Mouse (Mus musculus): ENCODE measurements around the gene Btbd18.
"Not testable (repeated sequence)": the region's sequence is repeated elsewhere in the genome, so short reads cannot be mapped to it uniquely, and the experiment has no call there.

Gene Btbd18

DNA sequence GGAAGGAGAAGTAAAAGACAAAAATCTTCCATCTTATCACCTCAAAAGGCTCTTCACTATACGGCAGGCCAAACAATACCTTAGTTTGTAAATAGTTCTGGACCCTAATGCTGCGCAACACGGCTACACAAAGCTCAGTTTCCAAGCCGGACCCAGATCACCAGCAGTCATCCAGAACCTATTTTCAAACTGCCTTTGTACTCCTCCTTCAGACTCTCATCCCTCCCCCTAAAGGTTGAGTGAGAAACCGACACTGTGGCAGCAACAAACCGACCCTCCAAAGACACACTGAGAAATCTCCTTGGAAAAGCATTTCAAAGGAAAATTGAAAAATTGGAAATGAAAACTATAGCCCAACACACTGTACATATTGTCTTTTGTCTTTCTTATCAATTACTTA is 10.5 kb upstream of the Btbd18 start:
- DNase-seq = peak in 1 of 2 experiments; percentile 26

DNA sequence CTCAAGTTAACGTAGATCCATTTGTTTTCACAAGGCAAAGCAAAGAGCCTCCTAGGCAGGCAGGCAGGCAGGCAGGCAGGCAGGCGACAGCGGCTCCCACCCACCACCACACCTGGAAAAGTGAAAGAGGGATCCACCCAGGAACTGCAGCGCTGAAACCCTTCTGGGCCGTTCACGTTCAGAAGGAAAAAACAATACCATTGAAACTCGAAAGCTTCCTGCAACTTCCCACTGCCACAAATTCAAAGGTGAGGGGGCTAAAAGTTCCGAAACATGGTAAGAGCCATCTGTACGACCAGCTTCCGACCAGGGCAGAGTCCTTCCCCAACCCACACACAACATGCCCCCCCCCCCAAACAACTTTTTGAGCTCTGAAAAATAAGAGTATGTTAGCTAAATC is 9.2 kb upstream of the Btbd18 start:
- peak; percentile 18 to 26 for DNase-seq

DNA sequence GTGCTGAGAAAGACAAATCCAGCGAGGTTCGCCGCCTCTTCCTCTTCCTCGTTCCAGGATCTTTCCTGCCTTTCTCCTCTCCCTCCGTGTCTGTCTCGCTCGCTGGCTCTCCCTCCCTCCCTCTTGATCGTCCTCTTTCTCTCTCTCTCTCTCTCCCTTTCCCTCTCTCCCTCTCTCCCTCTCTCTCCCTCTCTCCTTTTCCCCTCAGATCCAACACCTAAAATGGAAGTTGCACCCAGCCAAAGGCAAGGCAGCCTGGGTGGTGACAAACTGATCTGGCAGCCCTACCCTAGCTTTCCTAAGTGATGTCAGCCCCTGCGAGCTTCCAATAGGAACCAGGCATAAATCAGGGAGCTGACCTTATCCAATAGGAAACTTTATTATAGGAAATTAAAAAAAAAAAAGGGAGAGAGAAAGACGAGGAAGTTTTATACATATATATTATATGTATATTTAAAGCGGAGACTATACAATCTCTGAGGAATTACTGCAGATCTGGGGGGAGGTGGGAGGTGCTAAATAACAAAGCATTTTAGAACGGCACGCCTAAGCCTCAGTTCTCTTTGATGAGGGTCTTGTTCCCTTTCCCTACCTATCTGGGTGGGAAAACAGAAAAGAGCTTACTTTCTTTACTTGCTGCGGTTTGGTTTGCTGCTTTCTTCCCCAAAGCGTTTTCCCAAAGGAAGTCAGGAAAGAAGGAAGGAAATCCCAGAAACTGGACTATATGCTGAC is 8.2 kb upstream of the Btbd18 start, which contains the start of gene Ctnnd1:
Gene Ctnnd1, minus strand, starts transcription at position 302 of the 732 bp plus-strand sequence.
- peak; percentile 87 to 89 for DNase-seq

DNA sequence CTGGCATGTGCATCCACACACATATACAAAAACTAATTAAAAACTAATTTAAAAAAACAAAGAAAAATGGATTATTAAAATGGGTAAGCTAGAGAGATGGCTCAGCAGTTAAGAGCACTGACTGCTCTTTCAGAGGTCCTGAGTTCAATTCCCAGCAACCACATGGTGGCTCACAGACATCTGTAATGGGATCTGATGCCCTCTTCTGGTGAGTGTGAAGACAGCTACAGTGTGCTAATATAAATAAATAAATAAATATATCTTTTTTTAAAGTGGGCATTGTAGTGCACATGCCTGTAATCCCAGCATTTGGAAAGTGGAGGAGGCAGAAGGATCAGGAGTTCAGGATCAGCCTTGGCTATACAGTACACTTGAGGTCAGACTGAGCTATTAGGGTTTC is 5.5 kb upstream of the Btbd18 start:
- no peak for DNase-seq

DNA sequence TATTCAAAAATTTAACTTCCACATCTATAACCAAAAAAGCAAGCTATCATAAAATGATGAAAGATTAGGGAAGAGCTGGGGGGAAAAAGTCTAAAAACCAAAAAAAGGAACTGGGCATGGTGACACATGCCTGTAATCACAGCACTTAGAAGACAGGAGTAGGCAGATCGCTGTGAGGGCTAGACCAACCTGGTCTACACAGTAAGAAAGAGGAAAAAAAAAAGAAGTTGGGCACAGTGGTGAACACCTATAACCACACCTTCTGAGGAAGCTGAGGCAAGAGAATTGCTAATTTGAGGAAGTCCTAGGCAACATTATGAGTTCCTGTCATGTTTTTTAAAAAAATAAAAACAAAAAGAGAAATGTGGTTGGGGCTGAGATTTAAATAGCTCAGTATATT is 3.0 kb upstream of the Btbd18 start:
- DNase-seq = no peak

DNA sequence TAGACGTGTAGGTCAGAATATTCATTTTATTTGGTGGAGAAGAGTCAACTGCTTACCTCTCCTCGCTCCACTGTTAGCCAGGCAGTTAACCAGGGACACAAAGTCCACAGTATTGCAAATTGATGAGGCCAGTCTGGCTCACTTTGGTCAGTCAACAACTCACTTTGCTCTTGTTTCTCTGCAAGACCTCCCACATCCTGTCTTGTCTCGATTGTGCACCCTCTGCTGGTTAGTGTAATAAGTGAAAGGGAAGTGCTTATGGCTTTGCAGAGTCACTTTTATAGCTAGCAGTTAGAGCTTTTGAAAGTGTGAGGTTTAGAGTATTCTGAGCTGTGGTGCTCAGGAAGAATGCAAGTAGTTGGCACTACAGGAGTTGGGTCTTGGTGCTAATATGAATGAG is 1.4 kb downstream of the Btbd18 start:
- DNase-seq = peak in 1 of 2 experiments; percentile 33

DNA sequence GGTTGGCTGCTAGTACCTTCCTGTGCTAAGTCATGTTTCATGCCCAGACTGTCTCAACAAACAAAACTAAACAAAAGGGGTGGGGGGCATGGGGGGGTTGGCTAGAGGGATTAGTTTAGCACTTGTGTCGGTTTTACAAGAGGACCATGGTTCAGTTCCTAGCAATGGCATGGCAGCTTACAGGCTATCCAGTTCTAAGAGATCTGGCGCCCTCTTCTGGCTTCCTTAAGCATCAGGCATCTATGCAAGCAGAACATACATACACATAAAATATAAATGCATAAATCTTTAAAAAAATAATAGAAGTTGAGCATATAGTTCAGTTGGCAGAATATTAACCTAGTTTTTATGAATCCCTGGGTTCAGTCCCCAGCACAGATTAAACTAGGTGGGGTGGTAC is 4.0 kb downstream of the Btbd18 start:
- peak; percentile 46 to 59 for DNase-seq

DNA sequence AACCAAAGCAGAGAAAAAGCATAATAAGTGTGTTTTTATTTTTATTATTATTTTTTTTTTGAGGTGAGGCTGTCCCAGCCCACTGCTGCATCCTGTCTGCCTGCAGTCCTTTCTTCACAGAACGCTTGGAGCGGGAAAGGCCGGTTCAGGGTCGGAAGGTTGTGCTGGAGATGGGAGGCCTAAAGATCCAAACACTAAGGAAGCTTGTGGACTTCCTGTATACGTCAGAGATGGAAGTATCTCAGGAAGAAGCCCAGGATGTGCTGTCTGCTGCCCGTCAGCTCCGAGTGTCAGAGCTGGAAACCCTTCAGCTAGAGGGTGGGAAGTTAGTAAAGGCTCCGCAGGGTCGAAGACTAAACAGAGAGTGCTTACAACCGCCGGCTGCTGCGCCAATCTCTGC is 7.2 kb downstream of the Btbd18 start:
- DNase-seq = no peak

DNA sequence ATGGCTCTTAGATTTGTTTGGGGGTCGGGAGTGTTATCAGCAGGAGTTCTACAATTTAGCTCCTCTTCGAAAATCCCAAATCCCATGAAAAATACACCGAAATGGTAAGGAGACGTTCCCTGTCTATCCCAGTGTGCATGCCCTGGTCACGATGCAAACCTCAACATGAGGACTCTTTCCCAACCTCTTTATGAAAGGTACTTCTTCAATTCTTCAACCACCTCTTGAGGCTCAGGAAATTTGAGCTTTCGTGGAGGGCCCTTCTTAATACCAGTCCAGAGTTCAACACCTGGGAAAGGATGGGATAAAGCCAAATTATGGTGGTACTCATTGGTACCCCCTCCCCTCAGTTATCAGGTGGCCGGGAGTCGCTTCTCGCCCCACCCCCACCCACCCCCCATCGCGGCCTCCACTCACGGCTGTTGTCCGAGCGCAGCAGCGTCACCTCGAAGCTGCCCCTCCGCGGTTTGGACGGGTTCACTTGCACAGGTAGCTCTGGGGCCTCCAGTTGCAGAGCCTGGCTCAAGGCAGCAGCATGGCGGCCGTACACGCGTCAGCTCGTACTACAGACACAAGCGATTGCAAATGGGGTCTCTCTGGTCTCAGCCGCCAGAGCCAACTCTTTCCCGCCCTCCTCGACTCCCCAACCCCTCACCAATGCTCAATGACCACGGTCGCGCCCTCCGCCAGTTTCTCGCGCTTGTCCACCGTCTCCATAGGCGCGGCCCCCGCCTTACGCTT is 11.1 kb downstream of the Btbd18 start:
- DNase-seq = no peak

DNA sequence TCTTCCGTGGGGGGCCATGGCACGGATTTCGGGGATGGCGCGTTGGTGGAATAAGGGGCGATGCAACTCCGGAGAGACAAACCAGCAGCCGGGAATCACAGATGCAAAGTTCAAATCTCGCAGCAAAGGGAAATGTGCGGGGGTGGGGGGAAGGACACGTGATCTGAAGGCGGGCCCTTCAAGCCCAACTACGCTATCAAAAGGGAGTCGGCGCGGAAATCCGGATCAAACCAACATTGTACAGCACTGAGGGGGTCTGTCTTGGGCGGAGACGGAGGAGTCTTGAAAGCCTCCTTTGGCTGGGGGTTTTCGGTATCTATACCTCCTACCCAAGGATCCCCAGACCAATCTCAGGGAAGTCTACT is 11.7 kb downstream of the Btbd18 start, which contains the start of gene Selenoh:
Gene Selenoh, minus strand, starts transcription at position 202 of the 365 bp plus-strand sequence.
- DNase-seq = peak; percentile 90 to 93

DNA sequence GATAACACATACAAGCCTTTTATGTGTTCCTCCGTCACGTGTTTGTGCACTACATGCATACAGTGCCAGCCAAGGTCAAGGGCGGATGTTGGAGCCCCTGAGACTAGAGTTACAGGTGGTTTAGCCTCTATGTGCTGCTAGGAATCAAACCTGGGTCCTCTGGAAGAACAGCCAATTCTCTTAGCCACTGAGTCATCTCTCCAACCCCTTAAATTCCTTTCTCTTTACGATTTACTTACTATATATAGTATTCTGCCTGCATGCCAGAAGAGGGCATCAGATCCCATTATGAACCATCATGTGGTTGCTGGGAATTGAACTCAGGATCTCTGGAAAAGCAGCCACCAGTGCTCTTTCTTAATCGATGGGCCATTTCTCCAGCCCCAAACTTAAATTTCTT is 12.7 kb downstream of the Btbd18 start:
- not testable (repeated sequence) for DNase-seq

DNA sequence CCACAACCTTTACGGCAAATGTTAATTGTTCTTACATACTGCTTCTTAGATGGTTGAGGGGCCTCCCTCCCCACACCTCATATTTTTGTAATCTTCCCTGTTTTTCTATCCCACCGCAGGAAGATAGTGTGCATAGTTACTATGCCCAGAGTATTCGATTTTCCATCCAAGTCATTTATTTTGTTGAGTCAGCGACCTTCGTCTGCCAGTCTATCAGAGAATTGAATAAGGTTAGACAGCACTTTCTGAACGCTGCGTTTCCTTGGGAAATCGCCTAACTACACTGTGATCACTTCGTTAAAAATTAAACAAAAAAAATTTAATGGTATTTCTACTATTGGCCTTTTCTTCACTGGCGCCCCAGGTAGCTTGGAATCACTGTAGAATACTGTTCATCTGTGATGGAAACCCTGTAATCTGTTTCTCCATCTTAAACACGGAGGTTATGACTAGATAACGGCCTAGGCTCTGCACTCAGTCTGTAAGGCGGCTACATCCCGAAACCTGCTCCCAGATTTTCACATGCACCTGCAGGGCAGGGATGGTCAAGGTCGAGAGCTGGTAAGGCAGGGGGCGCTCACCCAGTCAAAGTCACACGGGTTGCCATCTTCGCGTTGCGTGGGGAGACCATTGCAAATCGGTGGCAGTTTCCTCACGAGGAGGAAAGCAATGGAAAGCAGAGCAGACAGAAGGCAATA is 18.5 kb downstream of the Btbd18 start:
- DNase-seq = peak in 1 of 2 experiments; percentile 81

DNA sequence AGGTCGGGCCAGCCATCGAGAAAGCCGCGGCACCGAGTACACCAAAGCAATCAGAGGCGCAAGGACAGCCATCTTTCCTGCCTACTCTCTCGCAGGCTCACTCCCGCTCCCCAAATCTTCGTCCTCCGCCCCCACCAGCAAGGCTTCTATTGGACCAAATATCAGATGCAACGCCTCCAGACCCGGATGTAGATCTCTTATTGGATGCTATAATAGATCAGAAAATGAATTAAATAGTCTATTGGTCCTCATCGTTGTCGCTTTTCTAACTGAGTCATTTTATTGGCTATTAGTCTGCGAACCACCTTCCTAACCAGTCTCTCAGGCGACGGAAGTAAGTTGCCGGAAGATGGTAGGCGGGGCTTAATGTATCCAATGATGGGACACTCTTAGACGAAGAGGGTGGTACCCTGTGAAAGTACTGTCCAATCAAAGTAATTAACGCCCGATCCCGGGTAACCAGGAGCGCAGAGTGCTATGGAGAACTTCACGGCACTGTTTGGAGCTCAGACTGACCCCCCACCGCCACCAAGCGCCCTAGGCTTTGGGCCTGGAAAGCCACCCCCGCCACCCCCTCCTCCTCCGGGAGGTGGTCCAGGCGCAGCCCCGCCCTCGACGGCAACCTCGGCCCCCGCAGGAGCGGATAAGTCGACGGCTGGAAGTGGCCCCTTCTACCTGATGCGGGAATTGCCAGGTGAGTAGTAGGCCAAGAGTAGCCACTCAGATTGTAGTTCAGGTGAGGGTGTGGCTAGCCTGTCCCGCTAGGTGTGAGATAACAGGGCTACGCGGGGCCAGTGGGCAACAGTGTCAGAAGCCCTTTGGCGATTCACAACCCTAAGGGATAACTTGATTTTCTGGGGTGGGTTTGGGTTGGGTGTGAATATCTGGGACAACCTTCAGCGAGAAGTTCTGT is 19.3 kb downstream of the Btbd18 start, which contains the start of the genes Gm28635 and Med19:
Gene Gm28635, minus strand, starts transcription at position 74 of the 913 bp plus-strand sequence.
Gene Med19, plus strand, starts transcription at position 435 of the 913 bp plus-strand sequence.
- DNase-seq = peak; percentile 92 to 94

DNA sequence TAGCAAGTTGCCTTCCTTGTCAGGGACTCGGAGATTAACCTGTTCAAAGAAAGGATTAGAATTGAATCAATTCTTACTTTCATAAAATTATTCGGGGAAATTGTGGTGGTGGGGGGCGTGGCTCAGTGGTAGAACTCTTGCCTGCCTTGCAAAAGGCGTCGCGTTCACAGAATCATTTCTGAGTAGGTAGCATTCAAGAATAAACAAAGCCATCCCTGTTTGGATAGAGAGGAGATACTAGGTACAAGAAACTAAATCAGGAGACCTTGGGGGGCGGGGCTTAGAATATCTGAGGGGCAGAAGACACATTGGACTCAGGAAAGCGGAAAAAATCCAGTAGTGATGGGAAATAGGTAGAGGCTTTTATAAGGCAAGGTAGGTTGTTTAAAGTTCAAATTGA is 20.1 kb downstream of the Btbd18 start, which contains the start of gene Tmx2:
Gene Tmx2, minus strand, starts transcription at position 125 of the 400 bp plus-strand sequence.
- DNase-seq = peak in 1 of 2 experiments; percentile 20

DNA sequence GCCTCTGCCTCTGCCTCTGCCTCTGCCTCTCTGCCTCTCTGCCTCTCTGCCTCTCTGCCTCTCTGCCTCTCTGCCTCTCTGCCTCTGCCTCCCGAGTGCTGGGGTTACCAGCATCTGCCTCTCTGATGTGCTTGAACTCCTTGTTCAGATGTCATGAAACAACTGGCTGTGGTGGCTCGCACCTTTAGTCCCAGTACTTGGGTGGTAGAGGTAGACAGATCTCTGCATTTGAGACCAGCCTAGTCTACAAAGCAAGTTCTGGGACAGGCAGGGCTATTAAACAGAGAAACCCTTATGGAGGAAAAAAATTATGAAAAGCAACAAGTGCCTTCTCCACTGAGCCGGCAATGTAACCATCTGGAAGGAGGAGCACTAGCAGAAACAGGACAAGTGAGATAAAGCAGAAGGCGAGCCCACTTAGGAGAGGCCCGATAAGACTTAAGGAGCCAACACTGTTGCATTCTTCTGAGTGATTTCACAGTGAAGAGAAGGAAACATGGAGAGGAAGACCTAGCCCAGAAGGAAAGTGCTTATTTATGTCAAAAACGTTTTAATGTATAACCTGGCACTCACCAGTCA is 23.8 kb downstream of the Btbd18 start:
- DNase-seq = no peak

DNA sequence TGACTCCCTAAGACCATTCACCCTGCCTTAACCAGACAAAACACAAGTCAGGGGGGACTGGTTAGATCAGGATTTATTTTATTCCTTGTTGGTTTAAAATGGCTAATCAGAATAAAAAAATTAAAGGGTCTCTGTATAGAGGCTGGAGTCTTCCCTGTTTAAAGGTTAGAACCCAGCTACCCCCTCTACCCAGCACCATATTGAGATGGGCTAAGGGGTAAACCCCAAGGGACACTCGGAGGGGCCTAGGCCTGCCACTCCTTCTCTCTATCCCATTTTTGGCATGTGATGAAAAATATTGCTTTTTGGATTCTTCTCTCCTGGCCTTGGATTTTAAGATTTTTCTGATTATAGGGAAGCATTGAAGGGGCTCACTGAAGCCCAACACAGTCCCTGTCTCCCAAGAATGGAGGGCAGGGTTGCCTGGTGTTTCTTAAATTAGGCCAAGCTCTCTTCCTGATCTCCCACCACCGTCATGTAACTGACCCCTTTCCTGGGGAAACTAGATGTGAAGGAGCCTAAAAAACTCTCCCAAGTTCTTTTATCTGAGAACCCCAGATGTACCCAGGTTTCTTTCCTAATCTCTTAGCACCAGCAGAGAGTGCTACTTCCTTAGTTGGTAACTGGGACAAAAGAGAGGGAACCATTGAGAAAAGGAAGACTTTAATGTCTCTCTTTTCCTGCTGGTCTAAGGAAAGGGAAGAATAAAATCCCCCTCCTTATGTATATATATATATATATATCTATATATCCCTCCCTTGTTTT is 29.4 kb downstream of the Btbd18 start:
- DNase-seq = no peak

DNA sequence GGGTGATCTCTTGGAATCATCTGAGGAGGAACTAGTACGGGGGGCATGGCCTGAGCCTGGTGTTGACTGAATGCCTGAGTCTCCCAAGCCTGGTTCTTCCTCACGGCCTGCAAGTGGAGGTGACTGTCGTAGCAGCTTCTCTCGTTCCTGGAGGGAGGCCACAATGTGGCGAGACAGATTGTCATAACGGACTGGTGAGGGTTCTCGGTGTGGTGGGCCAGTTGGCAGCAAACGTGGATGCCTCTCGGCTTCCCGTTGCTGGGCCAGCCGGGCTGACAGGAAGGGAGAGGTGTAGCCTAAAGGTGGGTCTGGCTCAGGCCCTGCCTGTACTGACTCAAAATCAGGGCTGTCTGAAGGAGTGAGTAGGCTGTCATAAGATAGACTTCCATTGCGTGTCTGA is 31.2 kb downstream of the Btbd18 start:
- peak; percentile 70 to 75 for DNase-seq

DNA sequence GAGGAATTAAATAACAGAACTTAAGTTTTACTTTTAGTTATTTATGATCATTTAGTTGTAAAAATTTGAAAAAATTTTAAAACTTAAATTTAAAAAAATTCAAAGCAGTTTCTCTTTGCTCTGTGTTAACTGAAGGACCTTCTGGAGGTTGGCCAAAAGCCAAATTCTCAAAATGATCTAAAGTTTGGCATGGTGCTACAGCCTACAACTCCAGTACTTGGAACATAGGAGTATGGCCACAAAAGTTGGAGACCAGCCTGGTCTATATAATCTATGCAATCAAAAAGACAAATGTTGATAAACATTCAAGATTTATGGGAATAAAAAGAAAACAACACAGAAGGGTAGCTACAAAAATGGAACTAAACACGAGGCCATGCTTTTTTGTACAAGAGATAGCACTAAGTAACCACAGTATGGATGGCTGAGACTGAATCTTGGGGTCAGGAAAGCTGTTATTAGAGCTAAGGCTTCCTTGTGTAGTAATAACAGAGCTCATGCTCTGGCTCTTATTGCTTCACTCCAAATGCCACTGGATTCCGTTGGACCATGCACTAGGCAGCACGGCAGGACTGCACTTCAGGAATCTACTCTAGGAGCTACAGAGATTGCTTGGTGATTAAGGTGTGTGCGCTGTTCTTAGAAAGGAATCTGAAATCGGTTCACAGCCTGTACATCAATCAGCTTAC is 36.3 kb downstream of the Btbd18 start:
- DNase-seq = no peak

DNA sequence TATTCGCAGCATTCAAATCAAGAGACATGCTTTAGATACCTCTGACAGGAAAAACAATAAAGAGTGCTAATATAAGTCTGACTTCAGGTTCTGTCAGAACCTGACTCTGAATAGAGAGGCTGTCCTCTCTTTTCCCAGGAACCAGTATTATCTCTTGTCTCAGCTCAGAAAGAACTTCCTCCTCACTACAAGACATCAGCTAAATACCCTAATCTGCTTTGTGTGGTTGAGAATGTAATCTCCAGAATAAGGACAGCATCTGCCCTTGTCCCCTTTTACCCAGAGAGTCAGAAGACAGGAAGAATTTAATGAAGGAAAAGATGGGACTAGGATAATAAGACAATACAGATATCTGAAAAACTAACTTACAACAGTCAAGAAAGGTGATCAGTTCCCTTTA is 44.6 kb downstream of the Btbd18 start:
- DNase-seq = no peak

DNA sequence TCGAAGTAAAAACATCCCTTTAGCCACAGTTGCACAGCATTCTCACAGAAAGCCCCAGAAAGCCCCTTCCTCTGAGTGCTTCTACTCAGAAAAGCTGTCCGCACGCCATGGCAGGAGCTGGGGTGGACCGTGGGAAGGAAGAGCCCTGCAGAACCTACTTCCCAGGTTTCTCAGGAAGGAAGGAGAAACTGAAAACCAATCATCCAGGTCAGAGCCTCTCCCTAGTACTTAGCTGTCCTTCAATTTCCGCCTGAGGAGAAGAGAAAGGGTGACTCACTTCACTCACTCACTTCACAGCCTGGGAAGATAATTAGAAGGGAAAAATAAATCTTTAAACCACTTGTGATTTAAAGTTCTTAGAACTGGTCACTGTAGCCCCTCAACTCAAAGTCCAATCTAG is 45.5 kb downstream of the Btbd18 start:
- DNase-seq = no peak
